Mouse (Mus musculus) liver, adult 2 months (tissue): Measurements from ENCODE around the gene Chmp2b. TPM values are rescaled to one million over a fixed set of nuclear protein-coding genes. Genes with fewer than 3 reads are reported as not detected.

ENCODE experiments used
- DNase-seq: peaks from one replicate; pipeline ENCODE4 v3.0.0-alpha.2; 2011; ENCODE audit warnings: low read depth, low spot score; ENCODE audit errors: extremely low read depth
- H3K27ac ChIP-seq: fragments of 200-500 bp; replicated peaks from 2 replicates; pipeline ENCODE4 v1.5.1; 2012; ENCODE audit warnings: low read depth, mild to moderate bottlenecking, control low read depth, inconsistent platforms, low read length; ENCODE audit not compliant: insufficient read depth
- H3K27me3 ChIP-seq: fragments of 200-500 bp; 2 replicates; pipeline ENCODE4 v1.6.1; 2012; ENCODE audit warnings: mild to moderate bottlenecking, moderate library complexity, low read length, inconsistent platforms; ENCODE audit not compliant: control insufficient read depth, insufficient read depth
- H3K36me3 ChIP-seq: fragments of 200-500 bp; 2 replicates; pipeline ENCODE4 v1.6.1; 2012; ENCODE audit warnings: low read length, inconsistent platforms; ENCODE audit not compliant: control insufficient read depth, insufficient read depth
- H3K4me1 ChIP-seq: fragments of 200-500 bp; 2 replicates; pipeline ENCODE4 v1.6.1; 2011; ENCODE audit warnings: low read length; ENCODE audit not compliant: control insufficient read depth, insufficient read depth
- H3K4me3 ChIP-seq: fragments of 200-500 bp; 2 replicates; pipeline ENCODE4 v1.5.1; 2011; ENCODE audit warnings: low read depth, mild to moderate bottlenecking, control low read depth, low read length, moderate library complexity; ENCODE audit not compliant: insufficient read depth
- H3K79me2 ChIP-seq: fragments of 200-500 bp; 2 replicates; pipeline ENCODE4 v1.6.1; 2012; ENCODE audit warnings: inconsistent platforms, mild to moderate bottlenecking, low read length, moderate library complexity; ENCODE audit not compliant: control insufficient read depth, insufficient read depth
- H3K9ac ChIP-seq: fragments of 200-500 bp; 2 replicates; pipeline ENCODE4 v1.6.1; 2012; ENCODE audit warnings: low read depth, mild to moderate bottlenecking, control low read depth, inconsistent platforms, low read length
- CTCF ChIP-seq: fragments of 200-500 bp; IDR thresholded peaks from 2 replicates; pipeline ENCODE4 v1.5.1; 2011; ENCODE audit warnings: low read depth, low read length, control low read depth
- POLR2A ChIP-seq: fragments of 200-500 bp; IDR thresholded peaks from 2 replicates; pipeline ENCODE4 v1.6.1; 2011; ENCODE audit warnings: low read length, control low read depth; ENCODE audit not compliant: insufficient read depth; ENCODE audit errors: extremely low read depth
- WGBS: fragments of 180-500 bp; shearing (Covaris S2); methylation state at CpG from one replicate; pipeline ENCODE4 v1.1.7; 2018; 5-methylcytosine and 5-hydroxymethylcytosine counted together
- polyA plus RNA-seq: library from polyadenylated mRNA; depleted of rRNA; stranded (reverse); fragments of >200 nt; gene quantifications from 2 replicates; pipeline ENCODE4 v1.2.3, GENCODE M21; 2012
- total RNA-seq: library from RNA; depleted of rRNA; stranded (reverse); fragments of >200 nt; gene quantifications from 2 replicates; pipeline ENCODE4 v1.2.3, GENCODE M21; 2014

Gene Chmp2b
- total and polyA plus RNA-seq, 2 experiments: 8.5 to 20.6 TPM

DNA sequence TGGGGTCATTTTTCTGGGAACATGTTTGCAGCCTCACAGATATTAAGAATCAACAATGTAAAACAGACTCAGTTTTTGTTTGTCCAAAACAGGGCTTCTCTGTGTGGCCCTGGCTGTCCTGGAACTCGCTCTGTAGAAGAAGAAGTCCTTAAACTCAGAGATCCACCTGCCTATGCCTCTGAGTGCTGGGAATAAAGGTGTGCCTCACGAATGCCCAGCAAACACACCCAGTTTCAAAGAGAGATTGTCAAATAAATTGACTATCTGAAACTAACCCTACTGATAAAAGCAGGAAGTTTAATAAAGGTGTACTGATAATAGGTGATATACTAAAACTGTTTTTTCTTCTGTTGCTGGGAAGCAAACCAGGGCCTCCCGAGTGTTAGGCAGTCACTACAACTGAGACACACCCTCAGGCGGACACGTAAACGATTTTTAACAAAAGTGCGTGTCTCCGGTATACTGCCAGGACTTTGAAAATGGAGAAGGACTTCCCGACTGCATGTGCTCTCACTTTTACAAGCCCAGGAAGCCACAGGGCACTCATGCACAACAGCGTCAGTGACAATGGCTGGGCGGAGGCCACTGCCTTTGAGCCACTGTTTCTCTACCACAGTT, 18.7 kb downstream of the Chmp2b start:
- Histone ChIP-seq H3K4me3 (no peak overlapping the region), H3K4me1 (no peaks in the 10 kb centered on the region), H3K27ac (no peak overlapping the region), H3K27me3 (no peaks in the 10 kb centered on the region), H3K9ac (no peak overlapping the region), H3K36me3 (peaks cover 53% of the 10 kb centered on the region), H3K79me2 (no peaks in the 10 kb centered on the region)
- WGBS: 96% methylated on average over 11 of the region's 11 CpGs
- TF ChIP-seq CTCF (no peak), POLR2A (no peak)
- no peak for DNase-seq

DNA sequence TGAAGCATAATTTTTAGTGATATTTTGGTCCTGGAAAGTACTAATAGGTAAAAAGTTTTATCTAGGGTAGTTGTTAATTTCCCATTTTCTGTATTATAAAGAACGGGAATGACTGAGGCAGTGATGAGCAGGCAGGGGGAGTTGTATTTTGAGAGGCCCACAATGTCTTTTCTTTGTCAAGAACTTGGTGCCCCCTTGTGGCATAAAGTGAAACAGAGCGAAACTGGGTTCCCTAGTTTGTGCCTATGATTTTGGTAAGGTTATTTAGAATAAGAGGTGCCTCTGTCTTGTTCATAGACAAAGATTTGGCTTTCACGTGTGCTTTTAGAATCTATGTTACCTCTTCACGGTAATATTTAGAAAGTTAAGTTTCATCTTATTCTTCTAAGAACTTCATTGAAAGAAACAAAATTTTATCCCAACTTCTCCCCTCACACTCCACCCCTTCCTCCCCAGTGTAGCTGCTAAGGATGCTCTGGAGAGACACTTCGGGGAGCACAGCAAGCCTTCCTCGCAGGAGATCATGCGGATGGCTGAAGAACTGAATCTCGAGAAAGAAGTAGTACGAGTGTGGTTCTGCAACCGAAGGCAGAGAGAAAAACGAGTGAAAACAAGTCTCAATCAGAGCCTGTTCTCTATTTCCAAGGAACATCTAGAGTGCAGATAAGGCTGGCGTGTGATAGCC, 29.1 kb downstream of the Chmp2b start:
- H3K79me2 ChIP-seq: no peaks in the 10 kb centered on the region
- H3K4me1 ChIP-seq: no peaks in the 10 kb centered on the region
- WGBS: 37% methylated on average over 12 of the region's 12 CpGs
- H3K27ac ChIP-seq: no peak overlapping the region
- H3K4me3 ChIP-seq: no peak overlapping the region
- DNase-seq: peak; percentile 14
- peaks cover 2% of the 10 kb centered on the region for H3K36me3 ChIP-seq
- H3K9ac ChIP-seq: no peak overlapping the region
- no peaks in the 10 kb centered on the region for H3K27me3 ChIP-seq
- TF ChIP-seq CTCF: no peak
- TF ChIP-seq POLR2A: no peak

DNA sequence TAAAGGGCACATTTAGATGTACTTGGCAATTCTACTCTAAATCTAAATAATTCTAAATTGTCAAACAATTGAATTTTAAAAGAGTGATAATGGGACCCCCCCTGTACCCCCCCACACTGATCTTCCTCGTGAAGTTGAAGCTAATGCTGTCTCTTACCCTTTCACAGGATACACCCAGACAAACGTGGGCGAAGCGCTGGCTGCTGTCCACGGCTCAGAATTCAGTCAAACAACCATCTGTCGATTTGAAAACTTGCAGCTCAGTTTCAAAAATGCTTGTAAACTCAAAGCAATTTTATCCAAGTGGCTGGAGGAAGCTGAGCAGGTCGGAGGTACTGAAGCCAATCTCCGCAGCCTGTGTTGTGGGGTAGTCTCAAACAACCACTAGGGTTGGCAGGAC, 30.9 kb downstream of the Chmp2b start:
- no peak for DNase-seq
- Histone ChIP-seq H3K4me1 (no peaks in the 10 kb centered on the region), H3K4me3 (no peak overlapping the region), H3K79me2 (no peaks in the 10 kb centered on the region), H3K9ac (no peak overlapping the region), H3K27ac (no peak overlapping the region), H3K36me3 (no peaks in the 10 kb centered on the region), H3K27me3 (no peaks in the 10 kb centered on the region)
- TF ChIP-seq POLR2A: no peak
- no peak for TF ChIP-seq CTCF
- 71% methylated on average over 8 of the region's 8 CpGs for WGBS

DNA sequence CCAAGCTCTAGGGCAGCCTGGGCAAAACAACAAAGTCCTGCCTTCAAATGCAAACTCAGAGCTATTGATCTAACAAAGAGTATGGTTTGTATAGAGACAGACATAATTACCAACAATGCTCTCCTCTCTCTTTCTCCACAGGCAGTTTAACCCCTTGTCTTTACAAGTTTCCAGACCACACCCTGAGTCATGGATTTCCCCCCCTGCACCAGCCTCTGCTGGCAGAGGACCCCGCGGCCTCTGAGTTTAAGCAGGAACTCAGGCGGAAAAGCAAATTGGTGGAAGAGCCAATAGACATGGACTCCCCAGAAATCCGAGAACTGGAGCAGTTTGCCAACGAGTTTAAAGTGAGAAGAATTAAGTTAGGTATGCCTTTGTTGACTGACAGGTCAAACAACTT, 32.9 kb downstream of the Chmp2b start:
- TF ChIP-seq POLR2A (no peak), CTCF (no peak)
- no peak overlapping the region for H3K4me3 ChIP-seq
- no peaks in the 10 kb centered on the region for H3K27me3 ChIP-seq
- 29% methylated on average over 5 of the region's 5 CpGs for WGBS
- no peak for DNase-seq
- no peaks in the 10 kb centered on the region for H3K4me1 ChIP-seq
- H3K79me2 ChIP-seq: no peaks in the 10 kb centered on the region
- H3K36me3 ChIP-seq: no peaks in the 10 kb centered on the region
- H3K9ac ChIP-seq: no peak overlapping the region
- no peak overlapping the region for H3K27ac ChIP-seq

DNA sequence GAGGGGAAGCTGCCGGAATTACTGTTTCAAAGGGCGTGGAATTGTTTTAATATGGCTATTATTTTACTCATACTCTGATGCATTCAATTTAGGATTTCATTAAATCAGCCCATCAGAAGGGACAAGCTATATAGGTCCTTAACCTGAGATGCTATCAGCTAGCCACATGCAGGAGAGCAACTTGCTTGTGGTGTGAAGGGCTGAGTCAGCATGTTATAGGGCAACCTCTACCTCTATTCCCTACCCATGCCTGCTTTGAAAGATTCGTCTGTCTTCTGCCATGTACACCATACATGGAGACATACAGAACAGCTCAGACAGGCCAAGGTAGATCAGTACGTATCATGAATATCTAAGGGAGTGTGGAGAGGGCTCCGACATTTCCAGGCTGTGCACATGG, 35.8 kb downstream of the Chmp2b start:
- Histone ChIP-seq H3K27me3 (no peaks in the 10 kb centered on the region), H3K79me2 (no peaks in the 10 kb centered on the region), H3K4me1 (no peaks in the 10 kb centered on the region), H3K27ac (no peak overlapping the region), H3K4me3 (no peak overlapping the region), H3K36me3 (no peaks in the 10 kb centered on the region), H3K9ac (no peak overlapping the region)
- no peak for TF ChIP-seq POLR2A
- TF ChIP-seq CTCF: no peak
- 84% methylated on average over 5 of the region's 5 CpGs for WGBS
- DNase-seq: no peak

DNA sequence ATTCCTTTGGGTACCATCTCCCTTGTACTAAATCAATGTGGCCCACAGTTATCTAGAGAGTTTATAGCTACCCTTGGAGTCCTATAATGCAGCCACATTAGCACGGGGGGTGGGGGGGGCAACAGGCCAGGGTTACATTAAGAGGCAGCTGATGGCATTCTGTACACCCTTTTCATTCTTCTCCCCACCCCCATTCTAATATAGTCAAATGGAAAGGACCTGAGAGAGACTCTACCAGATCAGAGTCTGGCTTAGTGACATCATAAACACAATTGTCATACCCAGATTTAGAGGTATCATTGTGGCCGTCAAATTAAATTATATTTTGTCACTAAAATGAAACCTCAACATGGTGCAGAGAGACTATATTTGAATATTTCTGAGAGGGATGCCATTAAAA, 36.5 kb downstream of the Chmp2b start:
- no peak overlapping the region for H3K4me3 ChIP-seq
- 86% methylated on average over 2 of the region's 2 CpGs for WGBS
- H3K79me2 ChIP-seq: no peaks in the 10 kb centered on the region

More for the DNA sequence above, 36.5 kb downstream of the Chmp2b start:
- no peaks in the 10 kb centered on the region for H3K4me1 ChIP-seq
- no peaks in the 10 kb centered on the region for H3K27me3 ChIP-seq
- DNase-seq: no peak
- H3K36me3 ChIP-seq: no peaks in the 10 kb centered on the region
- H3K9ac ChIP-seq: no peak overlapping the region
- no peak for TF ChIP-seq CTCF
- no peak for TF ChIP-seq POLR2A
- H3K27ac ChIP-seq: no peak overlapping the region
